25 mouse cellular contexts compared by ENCODE assay signal in the genomic region with DNA sequence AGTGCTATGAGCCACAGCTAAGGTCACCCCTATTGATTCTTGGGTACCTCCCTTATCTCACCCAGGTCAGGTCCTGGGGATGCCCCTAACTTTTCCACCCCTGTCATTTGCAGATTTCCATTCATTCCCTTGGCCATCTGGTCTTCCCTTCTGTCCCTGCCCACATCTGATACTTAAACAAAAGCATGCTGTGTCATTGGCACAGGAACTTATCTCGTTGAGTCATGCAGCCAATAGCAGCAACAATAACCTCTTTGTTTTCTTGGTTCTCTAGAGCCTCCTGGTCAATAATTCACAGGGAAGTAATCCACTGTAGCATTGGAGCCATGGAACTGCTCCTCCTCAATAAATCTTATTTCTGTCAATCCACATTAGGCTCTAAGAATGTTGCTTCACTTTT.
A peak's percentile ranks its signal among the peaks of the same experiment; 100 is the strongest.
DNase-seq lines count a peak whose midpoint lies in the region; ATAC-seq lines count a peak whose summit lies in the region.
"Had no signal": no experiment of that assay in that cellular context is flagged by ENCODE, and none has a peak within 500 bp of the region (broad histone marks: within the 10 kb centered on the region; RNA-seq: fewer than 3 reads in every experiment).

No protein-coding gene starts in this region.

- DNase-seq in cerebellum, adult 9-11 months, result peak; percentile 3
- DNase-seq in cerebellum, postnatal 4 days (ENCODE audit: low spot score in 2 of 2), result no peak
- DNase-seq in neural tube, embryonic 11.5 days (ENCODE audit: low spot score), result peak; percentile 12
- no peak for DNase-seq in neural tube, embryonic 10.5 days (ENCODE audit: extremely low spot score, low spot score)
- no peak for DNase-seq in intestine, embryonic 14.5 days (ENCODE audit: low spot score)
- DNase-seq in retina, embryonic 14.5 days (ENCODE audit: low spot score), result peak; percentile 28
- DNase-seq in kidney, adult 9 months, result no peak
- DNase-seq: kidney, adult 18-20 months; kidney, postnatal 10 days; lung, adult 18-20 months; lung, postnatal 10 days; thymus, adult 18-20 months; thymus, postnatal 4 days had no signal

- no peaks in the 10 kb centered on the region for H3K36me3 ChIP-seq in neural tube, embryonic 11.5 days (ENCODE audit: control insufficient read depth, insufficient read depth, low read length)
- no peaks in the 10 kb centered on the region for H3K36me3 ChIP-seq in intestine, embryonic 14.5 days (ENCODE audit: control insufficient read depth, insufficient read depth, low read length)
- H3K36me3 ChIP-seq in kidney, embryonic 15.5 days, result no peaks in the 10 kb centered on the region
- H3K36me3 ChIP-seq: embryonic facial prominence, embryonic 13.5 days; hindbrain, embryonic 15.5 days; limb, embryonic 13.5 days; liver, embryonic 12.5 days; neural tube, embryonic 12.5 days; stomach, embryonic 15.5 days had no signal

- no peaks in the 10 kb centered on the region for H3K4me1 ChIP-seq in neural tube, embryonic 11.5 days (ENCODE audit: control insufficient read depth, insufficient read depth, low read length)
- no peaks in the 10 kb centered on the region for H3K4me1 ChIP-seq in intestine, embryonic 14.5 days (replicated peaks; ENCODE audit: control insufficient read depth, insufficient read depth, low read length)
- no peaks in the 10 kb centered on the region for H3K4me1 ChIP-seq in kidney, embryonic 15.5 days
- H3K4me1 ChIP-seq: embryonic facial prominence, embryonic 13.5 days; hindbrain, embryonic 15.5 days; limb, embryonic 13.5 days; liver, embryonic 12.5 days; neural tube, embryonic 12.5 days; stomach, embryonic 15.5 days had no signal

- H3K27me3 ChIP-seq in neural tube, embryonic 11.5 days (ENCODE audit: control insufficient read depth, insufficient read depth, low read length), result no peaks in the 10 kb centered on the region
- H3K27me3 ChIP-seq in intestine, embryonic 14.5 days (replicated peaks; ENCODE audit: control insufficient read depth, insufficient read depth, low read length), result no peaks in the 10 kb centered on the region
- H3K27me3 ChIP-seq in kidney, embryonic 15.5 days, result no peaks in the 10 kb centered on the region
- H3K27me3 ChIP-seq: embryonic facial prominence, embryonic 13.5 days; hindbrain, embryonic 15.5 days; limb, embryonic 13.5 days; liver, embryonic 12.5 days; neural tube, embryonic 12.5 days; stomach, embryonic 15.5 days had no signal

- no peaks in the 10 kb centered on the region for H3K9me3 ChIP-seq in neural tube, embryonic 11.5 days (ENCODE audit: control insufficient read depth, low read length)
- H3K9me3 ChIP-seq in intestine, embryonic 14.5 days (ENCODE audit: control insufficient read depth, low read length), result no peaks in the 10 kb centered on the region
- no peaks in the 10 kb centered on the region for H3K9me3 ChIP-seq in kidney, embryonic 15.5 days (replicated peaks)
- H3K9me3 ChIP-seq: embryonic facial prominence, embryonic 13.5 days; hindbrain, embryonic 15.5 days; limb, embryonic 13.5 days; liver, embryonic 12.5 days; neural tube, embryonic 12.5 days; stomach, embryonic 15.5 days had no signal

- H3K9ac ChIP-seq in neural tube, embryonic 11.5 days (ENCODE audit: low read length), result no peak overlapping the region
- no peak overlapping the region for H3K9ac ChIP-seq in intestine, embryonic 14.5 days (ENCODE audit: low read length)
- H3K9ac ChIP-seq in kidney, embryonic 15.5 days, result no peak overlapping the region
- H3K9ac ChIP-seq: embryonic facial prominence, embryonic 13.5 days; hindbrain, embryonic 15.5 days; limb, embryonic 13.5 days; liver, embryonic 12.5 days; neural tube, embryonic 12.5 days; stomach, embryonic 15.5 days had no signal

- H3K4me3 ChIP-seq in neural tube, embryonic 11.5 days (ENCODE audit: low read depth, low read length), result no peak overlapping the region
- H3K4me3 ChIP-seq in intestine, embryonic 14.5 days (ENCODE audit: low read depth, low read length), result no peak overlapping the region
- no peak overlapping the region for H3K4me3 ChIP-seq in kidney, embryonic 15.5 days (replicated peaks)
- H3K4me3 ChIP-seq: embryonic facial prominence, embryonic 13.5 days; erythroblast, embryonic 14.5 days; hindbrain, embryonic 15.5 days; limb, embryonic 13.5 days; liver, embryonic 12.5 days; neural tube, embryonic 12.5 days; stomach, embryonic 15.5 days had no signal

- ATAC-seq in neural tube, embryonic 11.5 days (ENCODE audit: insufficient read depth, low FRiP score, low TSS enrichment), result peak; percentile 46; the same call in 1 of the 2 replicates
- peak; percentile 88 for ATAC-seq in intestine, embryonic 14.5 days (replicated peaks; ENCODE audit: low FRiP score, low TSS enrichment, low read depth)
- no peak for ATAC-seq in kidney, embryonic 15.5 days (replicated peaks; ENCODE audit: low FRiP score)
- ATAC-seq: CD4-positive, CD25-positive, alpha-beta regulatory T cell, adult 4 months; forebrain, embryonic 14.5 days; liver, embryonic 12.5 days had no signal

- H3K4me2 ChIP-seq in neural tube, embryonic 11.5 days (ENCODE audit: low read depth), result no peak overlapping the region
- H3K4me2 ChIP-seq in intestine, embryonic 14.5 days (ENCODE audit: low read length), result no peak overlapping the region
- no peak overlapping the region for H3K4me2 ChIP-seq in kidney, embryonic 15.5 days
- H3K4me2 ChIP-seq: embryonic facial prominence, embryonic 13.5 days; heart, embryonic 11.5 days; hindbrain, embryonic 15.5 days; limb, embryonic 13.5 days; liver, embryonic 12.5 days; midbrain, embryonic 11.5 days; neural tube, embryonic 12.5 days; stomach, embryonic 15.5 days had no signal

- H3K27ac ChIP-seq in neural tube, embryonic 11.5 days (ENCODE audit: low read depth, low read length), result no peak overlapping the region
- H3K27ac ChIP-seq in intestine, embryonic 14.5 days (ENCODE audit: low read depth), result no peak overlapping the region; the same call in 1 of the 2 replicates
- H3K27ac ChIP-seq in kidney, embryonic 15.5 days, result no peak overlapping the region
- H3K27ac ChIP-seq: embryonic facial prominence, embryonic 13.5 days; hindbrain, embryonic 15.5 days; limb, embryonic 13.5 days; liver, embryonic 12.5 days; neural tube, embryonic 12.5 days; stomach, embryonic 15.5 days had no signal

- WGBS in neural tube, embryonic 11.5 days, result 23% methylated on average over 1 of the region's 1 CpGs
- 39% methylated on average over 1 of the region's 1 CpGs for WGBS in intestine, embryonic 14.5 days
- 56% methylated on average over 1 of the region's 1 CpGs for WGBS in kidney, embryonic 15.5 days

Comparison
In these comparisons a context has a peak if more than half of its experiments do, and no peak if none do; other contexts are left out.
1. DNase-seq: peak in cerebellum, adult 9-11 months (single experiment), neural tube, embryonic 11.5 days (single experiment) and retina, embryonic 14.5 days (single experiment); none in cerebellum, postnatal 4 days (0 of 2), neural tube, embryonic 10.5 days (single experiment), intestine, embryonic 14.5 days (single experiment) and kidney, adult 9 months (single experiment).